Mouse (Mus musculus) embryo, embryonic 11 days (tissue): Measurements from ENCODE around the gene Trpm5.

Experiments used
- DNase-seq: peaks from one replicate; pipeline ENCODE4 v3.0.0-alpha.2; 2015

Trpm5 gene

DNA sequence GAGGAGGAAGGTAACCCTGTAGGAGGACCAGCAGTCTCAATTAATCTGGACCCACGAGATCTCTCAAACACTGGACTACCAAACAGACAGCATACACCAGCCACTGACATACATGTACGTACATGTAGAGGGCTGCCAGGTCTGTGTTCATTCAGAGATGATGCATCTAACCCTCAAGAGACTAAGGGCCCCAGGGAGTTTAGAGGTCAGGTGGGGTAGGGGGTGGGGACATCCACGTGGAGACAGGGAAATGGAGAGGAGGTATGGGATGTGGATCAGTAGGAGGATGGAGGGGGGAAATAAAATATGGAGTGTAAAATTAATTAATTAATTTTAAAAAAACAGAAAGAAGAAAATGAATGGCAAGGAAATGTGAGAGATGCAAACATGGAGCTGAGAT lies 57.7 kb downstream of the Trpm5 start:
- DNase-seq = no peak

GRCm38 (mm10) chr7:143034519-143035450 lies 59.7 kb downstream of the Trpm5 start:
- no peak for DNase-seq

DNA sequence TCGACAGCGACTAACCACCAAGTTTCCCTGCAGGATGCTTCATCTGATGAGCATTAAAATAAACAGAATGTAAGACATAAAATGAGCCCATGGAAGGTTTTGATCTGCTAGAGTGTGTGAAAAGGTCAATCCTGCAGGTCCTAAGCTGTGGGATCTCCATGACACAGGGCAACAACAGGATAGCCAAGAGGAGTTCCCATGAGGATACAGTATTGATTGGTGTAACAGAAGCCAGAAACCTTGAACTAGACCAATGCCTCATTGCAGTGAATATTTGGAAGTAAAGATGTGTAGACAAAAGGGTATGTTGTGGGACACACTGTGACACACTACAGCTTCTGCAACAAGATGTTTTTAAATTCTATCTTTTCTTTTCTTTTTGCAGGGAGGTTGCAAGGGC lies 60.3 kb downstream of the Trpm5 start:
- no peak for DNase-seq

GRCm38 (mm10) chr7:143033581-143033980 lies 60.9 kb downstream of the Trpm5 start:
- no peak for DNase-seq

GRCm38 (mm10) chr7:143031816-143032215 lies 62.6 kb downstream of the Trpm5 start:
- DNase-seq = no peak

DNA sequence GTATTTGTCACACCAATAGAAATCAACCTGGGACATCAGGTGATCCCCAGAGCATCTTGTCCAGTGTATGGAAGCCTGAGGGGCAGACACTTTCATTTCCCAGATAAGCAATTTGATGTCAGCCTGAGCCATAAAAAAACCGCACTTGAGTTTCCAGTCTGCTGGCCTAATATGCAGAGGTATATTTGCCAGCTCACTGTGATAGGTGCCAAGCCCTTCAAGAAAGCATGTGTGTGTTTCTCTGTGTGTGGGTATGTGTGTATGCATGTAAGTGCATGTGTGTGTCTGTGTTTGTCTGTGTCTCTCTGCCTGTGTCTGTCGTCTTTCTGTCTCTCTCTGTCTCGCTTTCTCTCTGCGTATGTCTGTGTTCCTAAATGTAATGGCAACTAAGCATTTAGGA lies 67.2 kb downstream of the Trpm5 start:
- no peak for DNase-seq

GRCm38 (mm10) chr7:143025496-143025895 lies 68.9 kb downstream of the Trpm5 start:
- no peak for DNase-seq

DNA sequence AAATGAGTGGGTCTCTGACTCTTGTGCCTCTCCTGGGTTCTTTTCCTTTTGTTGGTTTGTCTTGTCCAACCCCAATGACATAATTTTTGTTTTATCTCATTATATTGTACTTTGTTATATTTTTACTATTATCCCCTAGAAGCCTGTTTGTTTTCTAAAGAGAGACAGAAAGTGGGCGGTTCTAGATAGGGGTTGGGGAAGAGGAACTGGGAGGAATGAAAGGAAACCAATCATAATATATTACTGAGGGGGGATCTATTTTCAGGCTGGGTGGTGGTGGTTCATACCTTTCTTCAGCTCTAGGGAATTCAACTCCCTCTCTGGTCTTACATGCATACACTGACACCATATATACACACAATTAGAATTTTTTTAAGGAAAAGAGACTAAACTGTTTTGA lies 70.1 kb downstream of the Trpm5 start:
- no peak for DNase-seq

- DNase-seq = no peak
Measured at GRCm38 (mm10) chr7:143023499-143023898, 70.9 kb downstream of the Trpm5 start.

- DNase-seq = no peak
Measured at GRCm38 (mm10) chr7:143021356-143022164, 72.9 kb downstream of the Trpm5 start.

- DNase-seq = no peak
Measured at GRCm38 (mm10) chr7:143020764-143021163, 73.7 kb downstream of the Trpm5 start.

- no peak for DNase-seq
Measured at GRCm38 (mm10) chr7:143020040-143020439, 74.4 kb downstream of the Trpm5 start.
